Mouse (Mus musculus) embryonic facial prominence, embryonic 12.5 days (tissue): ENCODE measurements around the gene Nom1. TPM values are rescaled to one million over a fixed set of nuclear protein-coding genes. Genes with fewer than 3 reads are reported as not detected.

ENCODE experiments used
- ATAC-seq: fragments of 200-750 bp; cut with Nextera tagmentation; 2 replicates; pipeline ENCODE4 v1.8.0; 2017; ENCODE audit not compliant: insufficient number of reproducible peaks, insufficient read depth, low FRiP score, low TSS enrichment
- H3K27ac ChIP-seq: fragments of 300-500 bp; sonication (generic); 2 replicates; pipeline ENCODE4 v1.5.1; 2016; ENCODE audit warnings: mild to moderate bottlenecking
- H3K27me3 ChIP-seq: fragments of 300-500 bp; sonication (generic); 2 replicates; pipeline ENCODE4 v1.6.1; 2016; ENCODE audit warnings: mild to moderate bottlenecking, moderate library complexity
- H3K36me3 ChIP-seq: fragments of 300-500 bp; sonication (generic); 2 replicates; pipeline ENCODE4 v1.6.1; 2016; ENCODE audit warnings: mild to moderate bottlenecking
- H3K4me1 ChIP-seq: fragments of 300-500 bp; sonication (generic); 2 replicates; pipeline ENCODE4 v1.6.1; 2016
- H3K4me2 ChIP-seq: fragments of 300-500 bp; sonication (generic); replicated peaks from 2 replicates; pipeline ENCODE4 v1.6.1; 2016; ENCODE audit warnings: mild to moderate bottlenecking, moderate library complexity
- H3K4me3 ChIP-seq: fragments of 300-500 bp; sonication (generic); 2 replicates; pipeline ENCODE4 v1.5.1; 2016; ENCODE audit warnings: mild to moderate bottlenecking
- H3K9ac ChIP-seq: fragments of 300-500 bp; sonication (generic); 2 replicates; pipeline ENCODE4 v1.6.1; 2016; ENCODE audit warnings: mild to moderate bottlenecking, moderate library complexity
- H3K9me3 ChIP-seq: fragments of 300-500 bp; sonication (generic); 2 replicates; pipeline ENCODE4 v1.6.1; 2016; ENCODE audit warnings: mild to moderate bottlenecking, moderate library complexity
- WGBS: fragments of 180-500 bp; shearing (Covaris S2); methylation state at CpG from one replicate; pipeline ENCODE4 v1.1.7; 2016; 5-methylcytosine and 5-hydroxymethylcytosine counted together
- polyA plus RNA-seq: library from polyadenylated mRNA; unstranded; fragments of >200 nt; fragmentation: Nextera tagmentation; extraction: Ambion mirVana; gene quantifications from 2 replicates; pipeline ENCODE4 v1.2.1, GENCODE M21; 2016

Gene Nom1
- polyA plus RNA-seq, 1 experiment from 2014 or later: 31.7 TPM

GRCm38 (mm10) chr5:29471855-29472665, 37.6 kb downstream of the Nom1 start:
- Histone ChIP-seq H3K4me3 (no peak overlapping the region), H3K4me1 (peaks cover 5% of the 10 kb centered on the region), H3K4me2 (no peak overlapping the region), H3K27me3 (peaks cover 92% of the 10 kb centered on the region), H3K9ac (no peak overlapping the region), H3K36me3 (no peaks in the 10 kb centered on the region), H3K9me3 (no peaks in the 10 kb centered on the region), H3K27ac (no peak overlapping the region)
- WGBS: under 1% methylated on average over 22 of the region's 22 CpGs
- no peak for ATAC-seq

- Histone ChIP-seq H3K36me3 (no peaks in the 10 kb centered on the region), H3K4me2 (no peak overlapping the region), H3K4me3 (0 out of 2 replicates have a peak overlapping the region, but pooled peaks have one; percentile 2), H3K9ac (no peak overlapping the region), H3K9me3 (no peaks in the 10 kb centered on the region), H3K27ac (no peak overlapping the region), H3K4me1 (peaks cover 13% of the 10 kb centered on the region; the same call in 1 of the 2 replicates), H3K27me3 (peaks cover 94% of the 10 kb centered on the region)
- 2% methylated on average over 35 of the region's 35 CpGs for WGBS
- ATAC-seq: no peak
Observed at GRCm38 (mm10) chr5:29473551-29474245, 39.2 kb downstream of the Nom1 start.

GRCm38 (mm10) chr5:29474246-29474960, 39.9 kb downstream of the Nom1 start:
- under 1% methylated on average over 35 of the region's 35 CpGs for WGBS
- Histone ChIP-seq H3K9me3 (no peaks in the 10 kb centered on the region), H3K27ac (no peak overlapping the region), H3K36me3 (no peaks in the 10 kb centered on the region), H3K27me3 (peaks cover 94% of the 10 kb centered on the region), H3K4me3 (0 out of 2 replicates have a peak overlapping the region, but pooled peaks have one; percentile 2), H3K9ac (no peak overlapping the region), H3K4me2 (no peak overlapping the region), H3K4me1 (peaks cover 15% of the 10 kb centered on the region; the same call in 1 of the 2 replicates)
- ATAC-seq: no peak

GRCm38 (mm10) chr5:29475041-29475440, 40.6 kb downstream of the Nom1 start:
- Histone ChIP-seq H3K4me2 (no peak overlapping the region), H3K4me3 (no peak overlapping the region), H3K4me1 (peaks cover 15% of the 10 kb centered on the region; the same call in 1 of the 2 replicates), H3K9me3 (no peaks in the 10 kb centered on the region), H3K36me3 (no peaks in the 10 kb centered on the region), H3K27ac (no peak overlapping the region), H3K27me3 (peaks cover 94% of the 10 kb centered on the region), H3K9ac (no peak overlapping the region)
- under 1% methylated on average over 10 of the region's 10 CpGs for WGBS
- ATAC-seq: no peak

GRCm38 (mm10) chr5:29475556-29475955, 41.1 kb downstream of the Nom1 start:
- Histone ChIP-seq H3K4me3 (no peak overlapping the region), H3K36me3 (no peaks in the 10 kb centered on the region), H3K27me3 (peaks cover 94% of the 10 kb centered on the region), H3K9me3 (no peaks in the 10 kb centered on the region), H3K9ac (no peak overlapping the region), H3K27ac (no peak overlapping the region), H3K4me2 (no peak overlapping the region), H3K4me1 (peaks cover 15% of the 10 kb centered on the region; the same call in 1 of the 2 replicates)
- ATAC-seq: no peak
- WGBS: 3% methylated on average over 5 of the region's 5 CpGs

GRCm38 (mm10) chr5:29476021-29476420, 41.6 kb downstream of the Nom1 start:
- Histone ChIP-seq H3K4me2 (no peak overlapping the region), H3K4me1 (peaks cover 15% of the 10 kb centered on the region; the same call in 1 of the 2 replicates), H3K27ac (no peak overlapping the region), H3K4me3 (no peak overlapping the region), H3K9ac (no peak overlapping the region), H3K9me3 (no peaks in the 10 kb centered on the region), H3K36me3 (no peaks in the 10 kb centered on the region), H3K27me3 (peaks cover 96% of the 10 kb centered on the region)
- no peak for ATAC-seq
- 0% methylated on average over 1 of the region's 1 CpGs for WGBS

GRCm38 (mm10) chr5:29477474-29478207, 43.2 kb downstream of the Nom1 start:
- WGBS: under 1% methylated on average over 58 of the region's 73 CpGs
- ATAC-seq: 0 out of 2 replicates have a peak, but pooled peaks have one; percentile 49
- Histone ChIP-seq H3K4me2 (peak overlapping the region; percentile 52), H3K9ac (peak overlapping the region; percentile 24; the same call in 1 of the 2 replicates), H3K4me1 (peaks cover 15% of the 10 kb centered on the region; the same call in 1 of the 2 replicates), H3K27me3 (peaks cover 100% of the 10 kb centered on the region), H3K36me3 (no peaks in the 10 kb centered on the region), H3K4me3 (peak overlapping the region; percentile 33), H3K27ac (no peak overlapping the region), H3K9me3 (no peaks in the 10 kb centered on the region)

GRCm38 (mm10) chr5:29478208-29479197, 44.0 kb downstream of the Nom1 start, which contains the start of gene Mnx1:
Mnx1 (minus strand) TSS chr5:29478470.
- Histone ChIP-seq H3K4me3 (peak within 1 kb of the TSS; percentile 33), H3K4me2 (peak within 1 kb of the TSS; percentile 52), H3K27me3 (peaks cover 100% of the 10 kb centered on the region), H3K9ac (peak within 1 kb of the TSS; percentile 24; the same call in 1 of the 2 replicates), H3K27ac (no peak within 1 kb of the TSS), H3K4me1 (peaks cover 15% of the 10 kb centered on the region; the same call in 1 of the 2 replicates), H3K9me3 (no peaks in the 10 kb centered on the region), H3K36me3 (no peaks in the 10 kb centered on the region)
- ATAC-seq: peak; percentile 64; the same call in 1 of the 2 replicates
- WGBS: under 1% methylated on average over 65 of the region's 65 CpGs

GRCm38 (mm10) chr5:29479198-29479593, 44.7 kb downstream of the Nom1 start:
- Histone ChIP-seq H3K4me2 (no peak overlapping the region), H3K9me3 (no peaks in the 10 kb centered on the region), H3K9ac (no peak overlapping the region), H3K36me3 (no peaks in the 10 kb centered on the region), H3K27ac (no peak overlapping the region), H3K27me3 (peaks cover 100% of the 10 kb centered on the region), H3K4me3 (no peak overlapping the region), H3K4me1 (peaks cover 15% of the 10 kb centered on the region; the same call in 1 of the 2 replicates)
- WGBS: under 1% methylated on average over 14 of the region's 14 CpGs
- no peak for ATAC-seq

- peaks cover under 1% of the 10 kb centered on the region; the same call in 1 of the 2 replicates for H3K4me1 ChIP-seq
- 2% methylated on average over 4 of the region's 4 CpGs for WGBS
- no peak overlapping the region for H3K4me2 ChIP-seq
- no peak overlapping the region for H3K9ac ChIP-seq
- H3K27ac ChIP-seq: no peak overlapping the region
- no peaks in the 10 kb centered on the region for H3K9me3 ChIP-seq
- H3K4me3 ChIP-seq: no peak overlapping the region
- ATAC-seq: no peak
- peaks cover 98% of the 10 kb centered on the region for H3K27me3 ChIP-seq
- H3K36me3 ChIP-seq: no peaks in the 10 kb centered on the region
Observed at GRCm38 (mm10) chr5:29483801-29484200, 49.3 kb downstream of the Nom1 start.
